Mouse (Mus musculus) stomach, embryonic 16.5 days (tissue): ENCODE results near the gene Insr. TPM values are rescaled to one million over a fixed set of nuclear protein-coding genes. Genes with fewer than 3 reads are reported as not detected.
"Not testable (repeated sequence)": the region's sequence is repeated elsewhere in the genome, so short reads cannot be mapped to it uniquely, and the experiment has no call there.

Experiments
- ATAC-seq: fragments of 200-750 bp; cut with Nextera tagmentation; 2 replicates; pipeline ENCODE4 v1.8.0; 2017; ENCODE audit warnings: moderate number of reproducible peaks, moderate TSS enrichment; ENCODE audit not compliant: insufficient read depth, low FRiP score
- H3K27ac ChIP-seq: fragments of 300-500 bp; sonication (generic); 2 replicates; pipeline ENCODE4 v1.5.1; 2014; ENCODE audit warnings: low read length
- H3K27me3 ChIP-seq: fragments of 300-500 bp; sonication (generic); 2 replicates; pipeline ENCODE4 v1.6.1; 2014; ENCODE audit warnings: low read length, control low read depth, mixed read lengths; ENCODE audit not compliant: control insufficient read depth, insufficient read depth
- H3K36me3 ChIP-seq: fragments of 300-500 bp; sonication (generic); 2 replicates; pipeline ENCODE4 v1.6.1; 2014; ENCODE audit warnings: low read length; ENCODE audit not compliant: control insufficient read depth, insufficient read depth
- H3K4me1 ChIP-seq: fragments of 300-500 bp; sonication (generic); 2 replicates; pipeline ENCODE4 v1.6.1; 2014; ENCODE audit warnings: low read length, control low read depth, mixed read lengths; ENCODE audit not compliant: control insufficient read depth, insufficient read depth
- H3K4me2 ChIP-seq: fragments of 300-500 bp; sonication (generic); 2 replicates; pipeline ENCODE4 v1.6.1; 2014; ENCODE audit warnings: low read depth, low read length, mixed read lengths
- H3K4me3 ChIP-seq: fragments of 300-500 bp; sonication (generic); replicated peaks from 2 replicates; pipeline ENCODE4 v1.5.1; 2014; ENCODE audit warnings: mild to moderate bottlenecking, low read length
- H3K9ac ChIP-seq: fragments of 300-500 bp; sonication (generic); 2 replicates; pipeline ENCODE4 v1.6.1; 2014; ENCODE audit warnings: low read length
- H3K9me3 ChIP-seq: fragments of 300-500 bp; sonication (generic); replicated peaks from 2 replicates; pipeline ENCODE4 v1.6.1; 2016; ENCODE audit warnings: low read length, control low read depth; ENCODE audit not compliant: control insufficient read depth
- WGBS: fragments of 180-500 bp; shearing (Covaris S2); extraction: QIAGEN DNeasy Blood & Tissue Kit; methylation state at CpG from one replicate; pipeline ENCODE4 v1.1.7; 2014; 5-methylcytosine and 5-hydroxymethylcytosine counted together
- microRNA-seq: library from miRNA; unstranded; fragments of <30 nt; microRNA quantifications from one replicate; pipeline ENCODE4, GENCODE M21; 2016
- polyA plus RNA-seq: library from polyadenylated mRNA; unstranded; fragments of >200 nt; fragmentation: Nextera tagmentation; extraction: Ambion mirVana; gene quantifications from 2 replicates; pipeline ENCODE4 v1.2.1, GENCODE M21; 2015

Insr gene
- polyA plus RNA-seq, 1 experiment from 2014 or later: 31.4 TPM

DNA sequence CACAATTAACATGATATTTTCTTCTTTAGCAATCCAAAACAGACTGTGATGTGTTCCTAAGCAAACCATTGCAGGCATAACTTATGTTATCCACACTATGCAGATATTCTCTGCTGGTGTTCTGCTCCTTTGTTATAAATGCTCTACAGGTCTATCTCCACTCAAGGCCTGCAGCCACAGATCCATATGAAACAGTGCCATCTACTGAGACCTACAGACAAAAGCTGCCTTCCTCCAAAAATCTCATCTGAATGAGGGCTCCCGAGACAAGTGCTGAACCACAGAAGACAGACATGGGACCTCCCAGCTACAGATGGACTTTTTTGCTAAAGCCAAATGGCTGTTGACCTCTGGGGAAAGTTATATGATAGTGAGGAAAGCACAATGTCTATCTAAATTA is 132.9 kb downstream of the Insr start:
- H3K27me3 ChIP-seq: no peaks in the 10 kb centered on the region
- H3K4me1 ChIP-seq: no peaks in the 10 kb centered on the region
- WGBS: 67% methylated on average over 1 of the region's 1 CpGs
- no peak overlapping the region for H3K27ac ChIP-seq
- H3K4me3 ChIP-seq: no peak overlapping the region
- H3K36me3 ChIP-seq: no peaks in the 10 kb centered on the region
- ATAC-seq: no peak
- H3K9ac ChIP-seq: no peak overlapping the region
- no peaks in the 10 kb centered on the region for H3K9me3 ChIP-seq
- no peak overlapping the region for H3K4me2 ChIP-seq

DNA sequence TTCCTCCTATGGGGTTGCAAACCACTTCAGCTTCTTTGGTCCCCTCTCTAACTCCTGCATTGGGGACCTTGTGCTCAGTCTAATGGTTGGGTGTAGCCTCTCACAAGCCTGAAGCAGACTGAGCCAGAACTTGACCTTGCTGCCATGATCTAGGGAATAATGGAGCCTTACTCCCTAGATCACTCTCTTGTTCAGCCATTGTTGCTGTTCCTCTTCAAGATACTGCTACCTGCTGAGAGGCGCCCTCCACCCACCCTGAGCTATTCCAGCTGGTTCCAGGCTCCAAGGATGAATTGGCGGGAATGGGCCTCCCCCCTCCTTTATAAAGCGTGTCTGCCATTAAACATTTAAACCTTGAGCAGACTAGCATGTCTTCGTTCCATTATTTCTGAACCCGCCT is 179.0 kb downstream of the Insr start:
- not testable (repeated sequence) for H3K4me1 ChIP-seq, H3K9ac ChIP-seq, ATAC-seq, H3K4me2 ChIP-seq, H3K36me3 ChIP-seq, H3K9me3 ChIP-seq, H3K27ac ChIP-seq, H3K27me3 ChIP-seq, H3K4me3 ChIP-seq
- WGBS: 81% methylated on average over 5 of the region's 5 CpGs

Small RNA genes within 50 kb of the gene (microRNA-seq; reads per million reads assigned to microRNA genes)
- not detected for gene Gm25775

Other genes with a start within 250 kb of the Insr start
- 0.92 and 0.93 TPM in 2 replicates for gene A430078G23Rik, start 73.8 kb upstream of the Insr start, polyA plus RNA-seq
- 10.0 and 10.5 TPM in 2 replicates for gene Arhgef18, start 113.4 kb upstream of the Insr start, polyA plus RNA-seq
- gene Pex11g, start 188.1 kb upstream of the Insr start, polyA plus RNA-seq: 10.8 and 12.1 TPM in 2 replicates
- not detected in 2 replicates for gene Tex45, start 191.2 kb upstream of the Insr start, polyA plus RNA-seq
- gene Zfp358, start 213.5 kb upstream of the Insr start, polyA plus RNA-seq: 32.1 and 32.4 TPM in 2 replicates
- gene Mcoln1, start 220.8 kb upstream of the Insr start, polyA plus RNA-seq: 42.4 and 51.4 TPM in 2 replicates
- 36.0 and 37.6 TPM in 2 replicates for gene Pnpla6, start 235.8 kb upstream of the Insr start, polyA plus RNA-seq